Mouse (Mus musculus): Measurements from ENCODE around the gene Atxn10.
"Not testable (repeated sequence)": the region's sequence is repeated elsewhere in the genome, so short reads cannot be mapped to it uniquely, and the experiment has no call there.

Atxn10 gene

DNA sequence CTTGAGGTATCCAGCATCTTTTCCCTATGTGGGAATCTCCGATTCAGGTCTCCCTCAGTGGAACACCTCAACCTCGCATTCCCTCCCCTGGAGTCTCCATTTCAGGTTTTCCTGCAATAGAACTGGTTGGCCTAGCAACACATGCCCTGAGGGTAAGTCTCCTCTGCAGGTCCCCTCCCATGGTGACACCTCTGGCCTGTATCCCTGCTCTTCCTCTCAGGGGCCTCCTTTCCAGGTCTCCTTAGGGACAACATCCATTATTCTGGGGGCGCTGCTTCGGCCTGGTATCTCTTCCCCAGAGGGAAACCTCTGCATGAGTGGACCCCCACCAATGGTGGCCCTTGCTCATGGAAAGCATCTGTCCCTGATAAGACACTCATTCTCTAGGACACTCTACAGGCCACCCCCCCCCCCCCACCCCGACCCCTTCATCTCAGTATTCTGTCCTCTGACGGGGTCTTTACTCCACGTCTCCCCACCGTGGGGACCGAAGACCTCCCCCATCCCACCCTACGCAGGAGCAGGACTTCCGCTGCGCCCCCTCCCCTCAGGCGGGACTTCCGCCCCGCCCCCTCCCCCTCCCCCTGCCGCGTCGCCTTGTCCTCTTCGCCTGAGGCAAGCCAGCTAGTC lies at the start of gene Atxn10:
Atxn10 (plus strand) TSS at position 575 of the 630 bp plus-strand sequence.
- DNase-seq (ENCODE audit: low read depth): no peak

- no peak for DNase-seq (ENCODE audit: low read depth)
Observed at GRCm38 (mm10) chr15:85294632-85295031, 41.4 kb upstream of the Atxn10 start.

GRCm38 (mm10) chr15:85295544-85295943 lies 40.5 kb upstream of the Atxn10 start:
- DNase-seq (ENCODE audit: low read depth): no peak

GRCm38 (mm10) chr15:85295977-85296376 lies 40.1 kb upstream of the Atxn10 start:
- no peak for DNase-seq (ENCODE audit: low read depth)

- DNase-seq (ENCODE audit: low read depth): no peak
Observed at GRCm38 (mm10) chr15:85296538-85296937, 39.5 kb upstream of the Atxn10 start.

DNA sequence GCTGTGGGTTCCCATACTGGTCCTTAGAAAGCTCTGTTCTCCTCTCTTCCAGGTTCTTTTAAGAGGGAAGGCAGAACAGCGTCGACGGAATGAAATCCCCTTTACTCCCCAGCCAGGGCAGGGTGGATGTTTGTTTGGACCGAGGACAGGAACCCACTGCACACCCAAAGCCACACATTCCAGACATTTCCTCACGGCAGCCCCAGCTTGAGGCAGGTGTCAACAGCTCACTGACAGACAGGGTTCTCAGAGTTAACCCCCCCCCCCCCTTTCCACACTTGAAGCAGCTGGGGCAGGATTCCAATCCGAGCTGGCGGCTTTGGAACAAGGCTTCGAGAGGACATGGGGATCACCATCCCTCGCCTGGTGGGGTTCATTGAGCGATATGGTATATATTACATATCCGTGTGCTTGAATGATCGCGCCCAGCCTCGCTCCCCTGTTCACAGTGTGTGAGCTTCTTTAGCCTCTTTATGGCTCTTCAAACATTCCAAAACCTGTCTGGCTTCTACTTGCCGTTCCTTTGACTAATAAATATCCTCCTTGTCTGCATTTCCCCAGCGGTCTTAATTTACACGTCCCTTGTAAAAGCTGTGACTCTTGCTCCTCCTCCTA lies 37.8 kb upstream of the Atxn10 start:
- no peak for DNase-seq (ENCODE audit: low read depth)

DNA sequence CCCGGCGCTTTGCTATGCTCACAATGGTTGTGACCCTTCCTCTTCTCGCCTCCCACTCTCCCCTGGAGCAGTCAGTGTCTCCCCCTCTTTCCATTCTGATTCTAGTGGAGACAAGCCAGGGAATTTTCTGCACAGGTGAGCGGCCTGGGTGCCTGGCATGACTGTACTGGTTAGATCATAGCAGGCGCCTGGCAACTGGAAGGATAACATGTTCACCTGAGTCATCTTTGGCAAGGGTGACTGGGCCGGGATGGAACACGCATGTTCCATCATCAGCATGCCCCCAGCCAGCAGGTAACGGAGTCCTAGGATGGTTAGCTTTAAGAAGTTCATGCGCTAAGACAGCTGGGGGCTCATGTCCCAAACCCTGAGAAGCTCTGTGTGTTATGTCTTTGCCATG lies 37.1 kb upstream of the Atxn10 start:
- no peak for DNase-seq (ENCODE audit: low read depth)

DNA sequence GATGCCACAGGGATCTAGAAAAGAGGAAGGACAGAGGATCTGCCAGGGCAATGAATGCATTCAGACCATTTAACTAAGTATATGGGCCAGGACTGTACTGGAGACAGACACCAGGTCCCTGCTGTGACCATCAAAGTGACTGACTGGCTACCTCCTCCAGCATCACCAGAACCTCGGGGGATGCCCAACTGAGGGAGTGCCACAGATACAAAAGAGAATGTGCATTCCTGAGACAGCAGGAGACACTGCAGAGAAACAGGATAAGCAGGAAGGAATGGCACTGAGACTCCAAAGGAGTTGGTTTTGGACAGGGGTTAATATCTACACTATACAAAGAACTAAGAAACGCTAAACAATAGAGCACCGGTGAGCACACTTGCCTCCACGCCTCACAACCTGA lies 32.8 kb upstream of the Atxn10 start:
- DNase-seq (ENCODE audit: low read depth): no peak

DNA sequence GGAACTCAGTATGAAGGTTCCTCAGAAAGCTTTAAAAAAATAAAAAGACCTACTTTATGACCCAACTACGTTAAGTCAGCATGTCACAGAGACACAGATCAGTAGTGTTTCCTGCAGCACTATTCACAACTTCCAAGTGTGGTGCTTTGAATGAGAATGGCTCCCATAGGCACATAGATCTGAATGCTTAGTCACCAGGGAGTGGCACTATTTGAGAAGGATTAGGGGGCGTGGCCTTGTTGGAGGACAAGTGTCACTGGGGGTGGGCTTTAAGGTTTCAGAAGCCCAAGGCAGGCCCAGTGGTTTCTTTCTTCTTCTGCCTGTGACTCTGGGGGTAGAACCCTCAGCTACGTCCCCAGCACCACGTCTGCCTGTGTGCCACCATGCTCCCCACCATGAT lies 32.1 kb upstream of the Atxn10 start:
- no peak for DNase-seq (ENCODE audit: low read depth)

DNA sequence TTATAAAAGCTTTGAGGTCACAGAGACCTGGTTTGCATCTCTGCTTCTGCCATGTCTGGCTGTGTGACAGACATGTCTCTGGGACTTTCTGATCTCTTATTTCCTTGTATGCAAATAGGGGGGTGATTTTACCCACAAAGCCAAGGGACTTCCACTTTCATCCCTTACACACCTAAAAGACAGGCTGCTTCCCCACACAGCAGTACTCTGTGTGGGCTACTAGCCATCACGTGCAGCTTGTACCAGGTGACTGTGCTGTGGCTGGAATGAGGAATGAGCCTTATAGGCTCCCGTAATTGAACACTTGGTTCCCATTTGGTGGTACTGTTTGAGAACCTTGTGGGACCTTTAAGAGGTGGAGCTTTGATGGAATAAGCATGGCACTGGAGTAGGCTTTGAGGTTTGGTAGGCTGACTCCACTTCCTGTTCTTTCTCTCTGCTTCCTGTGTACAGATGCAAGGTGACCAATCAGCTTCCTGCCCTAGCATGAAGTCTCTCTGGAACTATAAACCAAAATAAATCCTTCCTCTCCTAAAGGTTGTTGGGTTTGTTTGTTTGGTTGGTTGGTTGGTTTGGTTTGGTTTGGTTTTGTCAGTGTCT lies 28.9 kb upstream of the Atxn10 start:
- no peak for DNase-seq (ENCODE audit: low read depth)

- DNase-seq (ENCODE audit: low read depth): no peak
Observed at GRCm38 (mm10) chr15:85311058-85311657, 24.9 kb upstream of the Atxn10 start.

GRCm38 (mm10) chr15:85315378-85316025 lies 20.5 kb upstream of the Atxn10 start:
- peak; percentile 38 for DNase-seq (ENCODE audit: low read depth)

GRCm38 (mm10) chr15:85316342-85317140 lies 19.5 kb upstream of the Atxn10 start:
- no peak for DNase-seq (ENCODE audit: low read depth)

DNA sequence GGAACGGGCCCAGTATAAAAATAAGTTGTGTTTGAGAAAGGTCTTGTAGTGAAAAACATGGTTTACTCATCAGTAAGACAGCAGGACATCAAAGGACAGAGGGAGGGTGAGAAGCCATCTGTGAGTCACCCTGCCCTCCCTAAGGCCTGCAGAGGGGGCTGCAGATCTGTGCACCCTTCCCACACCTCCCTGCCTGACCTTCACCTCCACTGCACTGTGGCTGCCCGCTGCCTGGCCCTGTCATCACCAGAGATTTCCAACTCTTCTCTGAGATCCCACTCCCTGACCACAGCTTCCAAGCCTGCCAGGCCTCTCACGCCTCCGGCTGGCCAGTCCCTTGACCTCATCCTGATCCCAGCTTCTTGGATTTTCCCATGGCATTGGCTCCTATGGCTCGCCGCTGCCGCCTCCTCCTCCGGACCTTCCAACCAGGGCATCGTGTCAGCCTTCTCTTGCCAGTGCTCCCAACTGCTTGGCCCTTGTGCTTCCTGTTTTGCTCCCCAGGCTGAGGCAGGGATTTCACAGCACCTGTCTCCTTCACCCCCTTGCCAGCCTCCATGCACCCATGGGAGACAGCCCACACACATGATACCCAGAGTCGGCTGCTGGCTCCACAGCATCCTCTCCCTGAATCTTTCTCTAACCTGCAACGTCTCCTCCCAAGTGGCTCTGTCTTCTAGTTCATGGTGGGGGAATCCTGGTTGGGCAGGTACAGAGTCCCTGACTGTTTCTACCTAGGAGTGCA lies 15.9 kb upstream of the Atxn10 start:
- DNase-seq (ENCODE audit: low read depth): no peak

GRCm38 (mm10) chr15:85323214-85323613 lies 12.8 kb upstream of the Atxn10 start:
- no peak for DNase-seq (ENCODE audit: low read depth)

- DNase-seq (ENCODE audit: low read depth): no peak
Observed at GRCm38 (mm10) chr15:85324426-85324825, 11.6 kb upstream of the Atxn10 start.

GRCm38 (mm10) chr15:85327808-85328207 lies 8.2 kb upstream of the Atxn10 start:
- no peak for DNase-seq (ENCODE audit: low read depth)

DNA sequence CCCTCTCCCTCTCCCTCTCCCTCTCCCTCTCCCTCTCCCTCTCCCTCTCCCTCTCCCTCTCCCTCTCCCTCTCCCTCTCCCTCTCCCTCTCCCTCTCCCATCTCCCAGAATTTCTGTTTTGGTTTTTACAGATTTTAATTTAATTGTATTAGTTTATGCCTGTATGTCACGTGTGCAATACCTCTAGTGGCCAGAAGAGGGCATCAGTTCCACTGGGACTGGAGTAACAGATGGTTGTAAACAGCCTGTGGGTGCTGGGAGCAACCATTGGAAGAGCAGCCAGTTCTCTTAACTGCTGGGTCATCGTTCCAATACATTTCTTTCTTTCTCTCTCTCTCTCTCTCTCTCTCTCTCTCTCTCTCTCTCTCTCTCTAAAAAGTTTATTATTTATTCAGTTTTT lies 7.6 kb upstream of the Atxn10 start:
- DNase-seq (ENCODE audit: low read depth): not testable (repeated sequence)

DNA sequence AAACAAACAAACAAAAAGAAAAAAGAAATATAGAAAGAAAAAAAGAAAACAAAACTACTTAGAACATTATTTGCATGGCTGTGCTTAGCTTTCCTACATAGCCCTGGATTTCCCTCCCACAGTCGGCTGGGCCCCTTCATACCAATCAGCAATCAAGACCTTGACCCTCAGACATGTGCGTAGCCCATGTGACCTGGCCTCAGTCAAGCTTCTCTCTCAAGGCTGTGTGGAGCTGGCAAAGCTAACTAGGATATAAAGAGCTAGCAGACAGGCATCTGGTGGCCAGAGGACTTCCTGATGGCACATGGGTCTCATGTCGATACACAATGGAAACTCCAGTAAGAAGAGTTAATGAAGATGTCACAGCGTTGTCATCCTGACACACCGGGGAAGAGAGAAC lies 6.9 kb upstream of the Atxn10 start:
- no peak for DNase-seq (ENCODE audit: low read depth)

GRCm38 (mm10) chr15:85330024-85330423 lies 6.0 kb upstream of the Atxn10 start:
- DNase-seq (ENCODE audit: low read depth): no peak

DNA sequence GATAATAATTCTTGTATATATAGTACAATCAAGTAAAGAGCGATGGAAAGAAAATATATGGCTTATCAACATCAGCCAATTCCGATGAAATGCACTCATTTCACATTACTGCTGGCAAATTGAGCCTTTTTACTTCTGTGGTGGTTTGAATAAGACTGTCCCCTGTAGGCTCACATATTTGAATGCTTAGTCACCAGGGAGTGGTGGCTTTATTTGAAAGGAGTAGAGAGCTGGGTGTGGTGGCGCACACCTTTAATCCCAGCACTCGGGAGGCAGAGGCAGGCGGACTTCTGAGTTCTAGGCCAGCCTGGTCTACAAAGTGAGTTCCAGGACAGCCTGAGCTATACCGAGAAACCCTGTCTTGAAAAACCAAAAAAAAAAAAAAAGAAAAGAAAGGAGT lies 2.5 kb upstream of the Atxn10 start:
- not testable (repeated sequence) for DNase-seq (ENCODE audit: low read depth)

All from c-Kit-positive CD71-negative TER-119-negative erythroid progenitor cells, embryonic 14.5 days (primary cell).